Mouse (Mus musculus) stomach, postnatal 0 days (tissue): ENCODE results near the gene Raly.

Experiments
- CTCF ChIP-seq: IDR thresholded peaks from 2 replicates; pipeline ENCODE4 v1.5.1; 2016; ENCODE audit warnings: antibody characterized with exemption, low read depth, mild to moderate bottlenecking, moderate library complexity
- EP300 ChIP-seq: optimal IDR thresholded peaks from 2 replicates; pipeline ENCODE3; 2016; ENCODE audit warnings: antibody characterized with exemption

DNA sequence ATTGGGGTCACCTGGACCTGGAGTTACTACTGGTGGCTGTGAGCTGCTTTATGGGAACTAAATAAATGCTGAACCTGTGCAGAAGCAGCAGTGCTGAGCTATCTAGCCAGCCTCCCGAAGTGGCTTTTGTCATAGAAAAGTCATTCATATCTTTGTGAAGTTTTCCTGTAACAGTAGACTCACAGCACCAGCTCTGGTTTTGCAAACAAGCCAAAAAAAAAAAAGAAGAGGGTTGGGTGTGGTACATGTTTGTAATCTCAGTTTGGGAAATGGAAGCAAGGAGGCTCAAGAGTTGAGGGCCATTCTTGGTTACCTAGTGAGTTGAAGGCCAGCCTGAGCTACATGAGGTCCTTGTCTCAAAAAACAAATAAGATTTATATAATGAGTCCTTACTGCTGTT is 29.4 kb downstream of the Raly start:
- TF ChIP-seq CTCF (no peak), EP300 (no peak)
